Mouse (Mus musculus): ENCODE measurements around the gene Mast1. TPM values are rescaled to one million over a fixed set of nuclear protein-coding genes. Genes with fewer than 3 reads are reported as not detected.

Gene Mast1
- total and polyA plus RNA-seq, 3 experiments = 0.07 to 0.16 (median 0.10) TPM

GRCm38 (mm10) chr8:84947241-84947545 lies 10.0 kb upstream of the Mast1 start:
- H3K36me3 ChIP-seq (ENCODE audit: control insufficient read depth, insufficient read depth, low read length) = no peaks in the 10 kb centered on the region
- 18% methylated on average over 9 of the region's 9 CpGs for WGBS
- H3K9ac ChIP-seq (ENCODE audit: low read depth, low read length) = no peak overlapping the region
- H3K4me3 ChIP-seq = no peak overlapping the region
- H3K27me3 ChIP-seq (ENCODE audit: control insufficient read depth, insufficient read depth, low read length) = peaks cover 8% of the 10 kb centered on the region
- no peaks in the 10 kb centered on the region; the same call in 1 of the 2 replicates for H3K4me1 ChIP-seq (ENCODE audit: control insufficient read depth, insufficient read depth, low read length)
- no peak overlapping the region for H3K27ac ChIP-seq
- no peaks in the 10 kb centered on the region for H3K79me2 ChIP-seq (replicated peaks; ENCODE audit: control insufficient read depth, insufficient read depth, low read length)
- TF ChIP-seq POLR2A (IDR thresholded peaks at IDR 0.05; ENCODE audit: insufficient read depth, low read depth, low read length) (no peak), CTCF (IDR thresholded peaks at IDR 0.05) (0 out of 2 replicates have a peak, but pooled peaks have one; percentile 0), EP300 (IDR thresholded peaks at IDR 0.05; ENCODE audit: insufficient read depth, low read depth, low read length) (0 out of 2 replicates have a peak, but pooled peaks have one; percentile 33)
- peak in 1 of 2 experiments; percentile 69 for DNase-seq
- intact Hi-C loops (cut with DNase I) = no loop called here

GRCm38 (mm10) chr8:84946528-84947240 lies 9.5 kb upstream of the Mast1 start, which contains the start of gene Rtbdn:
Rtbdn (plus strand) TSS chr8:84946991.
- Histone ChIP-seq H3K9ac (ENCODE audit: low read depth, low read length) (no peak within 1 kb of the TSS), H3K4me1 (ENCODE audit: control insufficient read depth, insufficient read depth, low read length) (no peaks in the 10 kb centered on the region; the same call in 1 of the 2 replicates), H3K27me3 (ENCODE audit: control insufficient read depth, insufficient read depth, low read length) (peaks cover 8% of the 10 kb centered on the region), H3K4me3 (0 out of 2 replicates have a peak within 1 kb of the TSS, but pooled peaks have one; percentile 22), H3K36me3 (ENCODE audit: control insufficient read depth, insufficient read depth, low read length) (no peaks in the 10 kb centered on the region), H3K27ac (no peak within 1 kb of the TSS), H3K79me2 (replicated peaks; ENCODE audit: control insufficient read depth, insufficient read depth, low read length) (no peaks in the 10 kb centered on the region)
- intact Hi-C loops (cut with DNase I) = no loop called here
- no peak for DNase-seq
- WGBS = 11% methylated on average over 17 of the region's 17 CpGs
- TF ChIP-seq POLR2A (IDR thresholded peaks at IDR 0.05; ENCODE audit: insufficient read depth, low read depth, low read length) (no peak), CTCF (IDR thresholded peaks at IDR 0.05) (peak; percentile 35), EP300 (IDR thresholded peaks at IDR 0.05; ENCODE audit: insufficient read depth, low read depth, low read length) (no peak)

- Histone ChIP-seq H3K79me2 (replicated peaks; ENCODE audit: control insufficient read depth, insufficient read depth, low read length) (no peaks in the 10 kb centered on the region), H3K27ac (no peak overlapping the region), H3K4me3 (0 out of 2 replicates have a peak overlapping the region, but pooled peaks have one; percentile 22), H3K9ac (ENCODE audit: low read depth, low read length) (no peak overlapping the region), H3K36me3 (ENCODE audit: control insufficient read depth, insufficient read depth, low read length) (no peaks in the 10 kb centered on the region), H3K27me3 (ENCODE audit: control insufficient read depth, insufficient read depth, low read length) (peaks cover 8% of the 10 kb centered on the region), H3K4me1 (ENCODE audit: control insufficient read depth, insufficient read depth, low read length) (no peaks in the 10 kb centered on the region; the same call in 1 of the 2 replicates)
- WGBS = 1% methylated on average over 52 of the region's 67 CpGs
- intact Hi-C loops (cut with DNase I) = no loop called here
- no peak for DNase-seq
- TF ChIP-seq CTCF (IDR thresholded peaks at IDR 0.05) (peak; percentile 33), POLR2A (IDR thresholded peaks at IDR 0.05; ENCODE audit: insufficient read depth, low read depth, low read length) (no peak)
These were observed 8.7 kb upstream of the Mast1 start for GRCm38 (mm10) chr8:84945633-84946527.

GRCm38 (mm10) chr8:84945235-84945632 lies 8.1 kb upstream of the Mast1 start:
- H3K27me3 ChIP-seq (ENCODE audit: control insufficient read depth, insufficient read depth, low read length) = peaks cover 8% of the 10 kb centered on the region
- intact Hi-C loops (cut with DNase I) = no loop called here
- H3K79me2 ChIP-seq (replicated peaks; ENCODE audit: control insufficient read depth, insufficient read depth, low read length) = no peaks in the 10 kb centered on the region
- TF ChIP-seq CTCF (IDR thresholded peaks at IDR 0.05) (no peak), POLR2A (IDR thresholded peaks at IDR 0.05; ENCODE audit: insufficient read depth, low read depth, low read length) (no peak), EP300 (IDR thresholded peaks at IDR 0.05; ENCODE audit: insufficient read depth, low read depth, low read length) (no peak)
- no peak overlapping the region for H3K27ac ChIP-seq
- H3K36me3 ChIP-seq (ENCODE audit: control insufficient read depth, insufficient read depth, low read length) = no peaks in the 10 kb centered on the region
- no peaks in the 10 kb centered on the region; the same call in 1 of the 2 replicates for H3K4me1 ChIP-seq (ENCODE audit: control insufficient read depth, insufficient read depth, low read length)
- DNase-seq = no peak
- WGBS = 8% methylated on average over 11 of the region's 11 CpGs
- H3K9ac ChIP-seq (ENCODE audit: low read depth, low read length) = no peak overlapping the region
- H3K4me3 ChIP-seq = no peak overlapping the region

- TF ChIP-seq POLR2A (IDR thresholded peaks at IDR 0.05; ENCODE audit: insufficient read depth, low read depth, low read length) (no peak), EP300 (IDR thresholded peaks at IDR 0.05; ENCODE audit: insufficient read depth, low read depth, low read length) (no peak), CTCF (IDR thresholded peaks at IDR 0.05) (no peak)
- Histone ChIP-seq H3K9ac (ENCODE audit: low read depth, low read length) (no peak overlapping the region), H3K27me3 (ENCODE audit: control insufficient read depth, insufficient read depth, low read length) (peaks cover 8% of the 10 kb centered on the region), H3K79me2 (replicated peaks; ENCODE audit: control insufficient read depth, insufficient read depth, low read length) (no peaks in the 10 kb centered on the region), H3K36me3 (ENCODE audit: control insufficient read depth, insufficient read depth, low read length) (no peaks in the 10 kb centered on the region), H3K27ac (no peak overlapping the region), H3K4me3 (no peak overlapping the region), H3K4me1 (ENCODE audit: control insufficient read depth, insufficient read depth, low read length) (no peaks in the 10 kb centered on the region; the same call in 1 of the 2 replicates)
- WGBS = 5% methylated on average over 26 of the region's 26 CpGs
- peak in 1 of 2 experiments; percentile 36 for DNase-seq
- intact Hi-C loops (cut with DNase I) = no loop called here
These were observed 7.5 kb upstream of the Mast1 start for GRCm38 (mm10) chr8:84944478-84945160.

Data from heart, adult 2 months (tissue).